Mouse (Mus musculus) thymus, adult 2 months (tissue): ENCODE results near the gene Helz.

ENCODE experiments used
- CTCF ChIP-seq: fragments of 200-500 bp; IDR thresholded peaks from 2 replicates; pipeline ENCODE4 v1.5.1; 2012; ENCODE audit warnings: mild to moderate bottlenecking, control low read depth, low read length, moderate library complexity, borderline replicate concordance; ENCODE audit not compliant: control insufficient read depth, poor library complexity, insufficient read depth; ENCODE audit errors: extremely low read depth
- POLR2A ChIP-seq: fragments of 200-500 bp; IDR thresholded peaks from 2 replicates; pipeline ENCODE4 v1.6.1; 2012; ENCODE audit warnings: mild to moderate bottlenecking, low read length, control low read depth, moderate library complexity; ENCODE audit not compliant: control insufficient read depth, poor library complexity, insufficient read depth; ENCODE audit errors: extremely low read depth

GRCm38 (mm10) chr11:107648668-107649067, 100.9 kb downstream of the Helz start:
- TF ChIP-seq CTCF (no peak), POLR2A (no peak)
